Mouse (Mus musculus): ENCODE measurements at regions not wholly inside any gene's neighbourhood (a gene's known extent, or its start where the extent isn't known, plus 50 kb on each side); places are given as distances from the start of the nearest gene placed in this dataset.

DNA sequence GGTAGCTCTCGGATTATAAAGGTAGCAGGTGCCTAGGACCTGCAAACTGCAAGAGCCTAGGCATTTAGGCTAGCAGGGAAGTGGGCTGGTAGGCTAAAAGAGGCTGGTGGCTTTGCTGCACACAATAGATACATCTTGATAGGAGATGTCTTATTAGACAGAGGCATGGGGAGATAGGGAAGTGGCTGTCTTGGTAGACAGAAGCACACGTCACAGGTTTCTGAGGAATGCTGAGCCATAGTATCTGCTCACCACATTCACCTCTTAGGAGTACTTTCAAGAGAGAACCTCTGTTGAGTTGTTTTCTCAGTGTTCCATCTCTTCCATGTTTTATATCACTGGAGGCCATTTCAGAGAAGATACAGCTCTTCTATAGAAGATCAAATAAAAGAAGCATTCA lies 89.8 kb upstream of the Fggy start:
- DNase-seq (ENCODE audit: inconsistent age in 2 of 2, low spot score in 1 of 2) = no peak

DNA sequence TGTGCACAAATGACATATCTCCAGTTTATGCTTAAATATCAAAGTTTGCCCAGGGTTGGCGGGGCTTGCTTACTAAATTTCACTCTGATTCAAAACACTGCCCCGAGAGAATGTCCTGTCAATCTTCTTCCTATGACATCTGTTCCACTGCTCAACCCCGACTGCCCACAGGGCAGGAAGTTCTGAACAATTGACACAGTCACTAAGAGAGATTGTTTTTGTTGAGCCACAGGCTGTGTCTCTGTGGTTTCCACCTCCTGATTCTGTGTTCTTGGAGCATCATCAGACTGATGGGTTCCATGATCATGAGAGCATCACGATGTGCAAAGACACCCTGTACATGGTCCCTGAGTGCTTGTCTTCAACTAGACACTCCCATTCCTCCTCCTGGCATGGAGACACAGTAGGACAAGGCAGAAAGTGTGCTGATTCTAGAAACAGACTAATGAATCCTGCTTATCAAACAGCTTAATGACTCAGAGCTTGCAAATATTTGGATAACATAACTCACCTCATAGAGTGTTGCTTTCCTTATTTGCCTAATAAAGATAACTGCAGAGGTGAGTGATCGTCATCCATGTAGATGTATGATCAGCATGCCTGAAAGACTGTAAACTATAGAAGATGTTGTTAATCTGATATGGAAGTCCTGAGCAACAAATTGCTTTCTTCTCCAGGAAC lies 82.4 kb upstream of the Fggy start:
- DNase-seq (ENCODE audit: inconsistent age in 2 of 2, low spot score in 1 of 2) = no peak

DNA sequence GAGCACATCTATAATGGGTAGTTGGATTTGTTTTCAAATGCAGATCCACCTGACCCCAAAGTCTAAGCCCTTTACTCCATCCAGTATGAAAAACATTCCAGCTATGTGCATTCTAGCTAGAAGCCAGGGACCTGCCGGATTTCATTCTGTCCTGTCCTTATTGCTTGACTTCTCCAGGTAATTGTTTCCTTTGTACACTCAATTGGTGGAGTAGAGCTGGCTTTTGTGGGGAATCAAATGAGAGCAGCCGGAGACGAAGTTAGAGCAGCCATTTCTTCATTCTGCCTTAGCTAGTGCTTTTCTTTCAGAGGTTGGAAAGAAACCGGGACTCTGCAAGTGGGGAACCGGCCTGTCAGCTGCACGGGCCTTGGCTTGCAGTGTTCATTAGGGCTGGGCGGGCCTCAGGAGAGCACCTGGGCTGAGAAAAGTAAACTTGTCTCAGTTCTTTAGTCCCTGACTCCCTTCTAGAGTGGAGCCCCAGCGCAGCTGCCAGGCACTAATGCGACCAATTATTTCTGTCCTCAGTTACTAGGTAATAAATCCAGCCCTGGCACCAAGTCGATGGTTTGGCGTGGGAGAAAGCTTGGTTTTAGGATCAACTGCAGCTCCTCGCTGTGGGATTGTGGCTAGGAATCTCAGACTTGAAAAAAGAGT lies 81.1 kb upstream of the Fggy start:
- DNase-seq (ENCODE audit: inconsistent age in 2 of 2, low spot score in 1 of 2) = no peak

DNA sequence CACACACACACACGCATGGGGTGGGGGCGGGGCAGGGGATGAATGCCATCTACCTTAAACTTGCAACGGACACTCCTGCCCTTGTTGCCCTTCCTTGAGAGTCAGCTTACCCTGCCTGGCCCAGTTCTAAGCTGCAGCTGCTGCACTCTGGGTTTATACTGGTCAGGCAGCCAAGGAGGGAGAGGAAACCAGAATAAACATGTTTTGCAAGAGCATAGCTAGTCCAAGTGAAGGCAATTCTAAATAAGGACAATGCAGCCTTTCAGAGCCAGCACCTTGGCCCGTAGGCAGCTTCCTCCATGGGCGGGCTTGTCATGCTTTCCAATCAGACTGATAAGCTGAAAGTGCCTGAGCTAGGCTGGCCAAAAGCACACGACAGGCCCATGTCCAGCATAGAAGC lies 73.7 kb upstream of the Fggy start:
- peak; percentile 23 to 67 for DNase-seq (ENCODE audit: inconsistent age in 2 of 2, low spot score in 1 of 2)

DNA sequence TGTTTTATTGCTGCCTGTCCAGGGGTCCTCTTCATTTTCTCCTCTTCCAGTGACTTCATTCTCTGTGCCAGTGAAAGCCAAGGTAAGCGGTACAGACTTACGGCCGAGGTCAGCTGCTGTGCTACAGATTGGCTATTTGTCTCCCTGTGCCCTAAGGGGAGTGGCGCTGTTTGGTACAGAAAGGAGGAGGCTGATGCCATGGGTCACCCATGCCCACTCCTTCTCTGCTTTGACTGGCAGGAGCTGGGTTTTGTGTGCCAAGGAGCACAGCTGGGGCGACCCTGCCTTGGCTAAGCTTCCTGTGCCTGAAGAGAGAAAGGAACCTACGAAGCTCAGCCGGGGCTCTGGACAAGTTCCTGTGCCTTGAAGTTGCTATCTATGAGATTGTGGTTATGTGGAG lies 70.0 kb upstream of the Fggy start:
- DNase-seq (ENCODE audit: inconsistent age in 2 of 2, low spot score in 1 of 2) = peak; percentile 48 to 50

DNA sequence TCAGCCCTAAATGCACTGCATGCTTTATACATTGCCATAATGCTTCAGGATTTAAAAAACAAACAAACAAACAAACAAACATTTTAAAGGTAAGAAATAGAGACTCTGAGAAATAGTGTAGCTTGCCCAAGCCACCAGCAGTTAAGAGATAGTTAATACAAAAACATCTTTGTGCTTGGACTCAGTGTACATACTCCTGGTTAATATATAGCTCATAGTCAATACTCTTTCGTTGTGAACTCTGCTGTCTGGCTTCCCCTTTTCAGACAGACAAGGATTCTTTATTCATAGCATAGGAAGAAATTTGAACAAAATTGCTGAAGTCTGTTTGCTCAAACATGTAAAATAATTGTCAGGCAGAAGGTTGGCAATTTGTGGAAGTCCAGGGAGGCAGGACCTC lies 69.3 kb upstream of the Fggy start:
- DNase-seq (ENCODE audit: inconsistent age in 2 of 2, low spot score in 1 of 2) = no peak

DNA sequence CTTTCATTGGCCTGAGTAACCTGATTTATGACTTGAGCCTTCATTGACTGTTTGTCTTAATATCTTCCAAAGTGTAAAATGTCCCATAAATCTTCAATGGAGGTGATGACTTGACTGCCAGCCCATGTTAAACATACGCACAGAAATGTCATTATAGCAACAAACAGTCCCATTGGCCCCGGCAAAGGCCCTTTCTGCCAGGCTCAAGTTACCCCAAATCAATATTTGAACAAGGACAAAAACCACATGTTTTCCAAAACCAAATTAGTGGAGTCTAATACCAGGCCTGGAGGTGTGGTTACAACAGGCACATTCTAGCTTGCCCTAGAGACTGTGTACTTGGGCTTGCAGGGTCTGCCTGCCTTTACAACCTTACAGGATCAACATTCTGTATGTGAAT lies 68.2 kb upstream of the Fggy start:
- DNase-seq (ENCODE audit: inconsistent age in 2 of 2, low spot score in 1 of 2) = no peak

DNA sequence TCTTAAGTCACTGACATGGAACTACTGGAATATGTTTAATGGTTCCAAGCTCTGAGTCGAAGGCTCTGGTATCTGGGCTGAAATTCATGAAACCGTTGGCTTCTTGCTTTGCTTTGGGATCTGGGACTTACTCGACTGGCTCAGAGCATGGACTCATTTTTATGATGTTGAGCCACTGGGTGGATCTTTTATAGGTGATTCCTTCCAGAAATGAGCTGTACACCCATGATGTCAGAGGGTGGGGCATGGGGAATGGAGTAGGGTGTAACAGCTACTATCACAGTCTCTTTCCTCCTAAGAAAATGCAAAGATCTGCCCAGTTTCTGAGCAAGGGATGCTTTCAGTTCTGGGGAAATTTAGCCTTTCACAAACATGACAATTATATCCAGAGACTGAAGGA lies 57.0 kb upstream of the Fggy start:
- DNase-seq (ENCODE audit: inconsistent age in 2 of 2, low spot score in 1 of 2) = no peak

DNA sequence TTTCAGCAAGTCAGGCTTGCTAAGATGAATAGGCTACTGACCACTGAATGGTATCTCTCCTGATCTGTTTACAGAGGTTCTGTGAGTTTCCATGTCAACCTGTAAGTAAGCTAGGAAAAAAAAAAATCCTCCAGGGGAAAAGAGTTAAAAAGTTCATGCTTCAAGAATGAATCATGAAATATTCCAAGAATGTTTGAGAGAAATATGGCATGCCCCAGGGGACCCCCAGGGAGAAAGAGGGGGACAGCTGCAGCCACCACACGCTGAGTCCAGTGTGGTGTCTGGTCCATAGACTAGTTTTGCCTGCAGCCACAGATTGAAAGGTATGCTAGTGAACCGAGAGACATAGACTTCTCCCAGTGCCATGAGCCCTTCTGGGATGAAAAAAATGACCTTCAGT lies 56.1 kb upstream of the Fggy start:
- DNase-seq (ENCODE audit: inconsistent age in 2 of 2, low spot score in 1 of 2) = no peak

DNA sequence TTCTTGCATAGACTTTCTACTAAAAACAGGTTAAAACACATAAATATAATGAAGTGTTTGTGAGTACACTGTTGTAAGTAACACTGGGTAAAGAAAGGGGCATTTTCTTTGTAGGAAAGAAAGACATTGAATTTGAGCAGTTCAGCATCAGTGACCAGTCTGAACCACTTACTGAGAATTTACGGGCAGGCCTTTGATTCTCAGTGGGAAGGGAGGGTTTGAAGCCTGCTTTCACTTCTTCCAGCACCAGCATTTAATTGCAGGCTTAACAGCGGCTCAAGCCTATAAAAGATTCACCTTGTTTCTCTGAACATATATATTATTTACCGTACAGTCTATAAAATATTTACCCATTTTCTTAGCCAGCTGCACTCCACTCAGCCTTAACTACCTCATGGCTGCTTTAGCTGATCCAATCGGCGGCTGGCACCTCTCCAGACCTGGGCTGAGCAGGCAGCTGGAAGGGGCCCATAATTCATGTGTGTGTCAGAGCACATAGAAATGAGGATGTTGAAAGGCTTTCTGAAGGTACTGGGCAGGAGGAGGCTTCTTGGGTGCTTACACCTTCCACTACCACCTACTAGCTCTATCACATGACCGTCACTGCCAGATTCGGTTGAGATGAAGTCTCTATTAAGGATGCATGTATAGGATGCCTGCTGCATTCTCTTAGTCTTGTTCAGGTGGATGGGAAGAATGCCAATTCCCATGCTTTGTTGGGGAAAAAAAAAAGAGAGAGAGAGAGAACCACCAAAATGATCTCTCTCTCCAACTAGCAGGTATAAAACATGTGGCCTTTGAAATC lies 50.0 kb upstream of the Fggy start:
- DNase-seq (ENCODE audit: inconsistent age in 2 of 2, low spot score in 1 of 2) = peak; percentile 63 to 72

All from adrenal gland, adult (tissue).